Mouse (Mus musculus): ENCODE results near the gene 1110051M20Rik. TPM values are rescaled to one million over a fixed set of nuclear protein-coding genes. Genes with fewer than 3 reads are reported as not detected.

1110051M20Rik gene
- polyA plus RNA-seq, 1 experiment from 2014 or later, result 98.6 TPM

DNA sequence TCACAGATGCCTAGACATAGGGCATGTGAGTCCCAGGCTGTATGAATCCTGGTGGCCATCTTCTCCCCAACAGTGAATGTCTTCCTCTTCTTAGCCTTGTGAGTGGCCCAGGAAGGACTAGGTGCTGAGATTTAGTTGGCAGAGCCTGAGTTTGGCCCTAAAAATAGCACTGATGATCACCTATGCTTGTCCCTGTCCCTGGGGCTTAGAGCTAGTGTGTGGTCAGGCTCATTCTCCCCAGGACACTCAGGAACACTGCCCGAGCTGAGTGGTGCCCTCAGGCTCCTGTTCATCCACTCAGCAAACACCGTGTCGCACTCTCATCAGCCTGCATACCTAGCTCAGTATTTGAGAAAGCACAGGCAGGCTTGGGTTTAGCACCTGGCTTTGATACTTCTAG, 16.8 kb upstream of the 1110051M20Rik start:
- H3K27me3 ChIP-seq (ENCODE audit: control insufficient read depth, insufficient read depth, low read length), result no peaks in the 10 kb centered on the region
- H3K9me3 ChIP-seq (ENCODE audit: control insufficient read depth, low read length), result no peaks in the 10 kb centered on the region
- 0 out of 2 replicates have a peak overlapping the region, but pooled peaks have one; percentile 9 for H3K4me2 ChIP-seq (ENCODE audit: low read depth)
- 38% methylated on average over 3 of the region's 3 CpGs for WGBS
- no peak for ATAC-seq (ENCODE audit: insufficient read depth, low FRiP score, low TSS enrichment)
- H3K9ac ChIP-seq (ENCODE audit: low read length), result no peak overlapping the region
- DNase-seq (ENCODE audit: low spot score), result no peak
- H3K4me1 ChIP-seq (ENCODE audit: control insufficient read depth, insufficient read depth, low read length), result peaks cover 24% of the 10 kb centered on the region
- H3K36me3 ChIP-seq (ENCODE audit: control insufficient read depth, insufficient read depth, low read length), result no peaks in the 10 kb centered on the region
- no peak overlapping the region for H3K4me3 ChIP-seq (ENCODE audit: low read depth, low read length)
- no peak overlapping the region for H3K27ac ChIP-seq (ENCODE audit: low read depth, low read length)

DNA sequence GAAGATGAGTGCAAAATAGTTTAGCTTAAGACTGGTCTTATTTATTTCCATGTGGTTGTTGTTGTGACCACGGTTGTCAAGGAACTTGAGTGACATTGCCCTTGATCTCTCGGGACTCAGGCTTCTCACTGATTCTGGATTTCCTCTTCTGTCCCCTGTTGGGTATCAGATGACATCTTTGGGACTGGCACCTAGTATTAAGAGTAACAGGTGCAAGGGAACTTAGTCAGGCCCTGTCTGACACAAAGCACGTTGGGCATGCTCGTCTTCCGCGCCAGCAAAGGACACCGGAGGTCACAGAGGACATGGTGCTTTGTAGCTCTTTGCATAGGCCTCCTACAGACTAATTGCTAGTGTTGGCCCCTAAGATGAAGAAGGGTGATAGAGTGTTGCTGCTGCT, 16.3 kb upstream of the 1110051M20Rik start:
- Histone ChIP-seq H3K9ac (ENCODE audit: low read length) (no peak overlapping the region), H3K4me3 (ENCODE audit: low read depth, low read length) (no peak overlapping the region)

DNA sequence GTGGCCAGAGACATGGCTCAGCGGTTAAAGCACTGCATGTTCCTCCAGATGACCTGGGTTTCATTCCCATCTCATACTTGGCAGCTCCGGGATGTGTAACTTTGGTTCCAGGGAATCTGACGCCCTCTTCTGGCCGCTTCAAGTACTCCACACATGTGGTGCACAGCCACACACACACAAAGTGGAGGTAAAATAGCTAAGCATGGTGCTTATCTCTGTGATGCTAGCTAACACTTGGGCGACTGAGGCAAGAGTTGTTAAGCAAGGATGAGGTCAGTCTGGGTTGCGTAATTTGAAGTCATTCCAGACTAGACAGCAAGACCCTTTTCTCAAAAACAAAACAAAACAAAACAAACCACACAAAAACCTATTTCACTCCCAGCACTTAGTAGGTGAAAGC, 15.6 kb upstream of the 1110051M20Rik start:
- Histone ChIP-seq H3K4me2 (ENCODE audit: low read depth) (no peak overlapping the region; the same call in 1 of the 2 replicates), H3K27ac (ENCODE audit: low read depth, low read length) (no peak overlapping the region), H3K9ac (ENCODE audit: low read length) (no peak overlapping the region), H3K4me1 (ENCODE audit: control insufficient read depth, insufficient read depth, low read length) (peaks cover 26% of the 10 kb centered on the region), H3K36me3 (ENCODE audit: control insufficient read depth, insufficient read depth, low read length) (no peaks in the 10 kb centered on the region), H3K4me3 (ENCODE audit: low read depth, low read length) (no peak overlapping the region), H3K9me3 (ENCODE audit: control insufficient read depth, low read length) (no peaks in the 10 kb centered on the region), H3K27me3 (ENCODE audit: control insufficient read depth, insufficient read depth, low read length) (no peaks in the 10 kb centered on the region)
- DNase-seq (ENCODE audit: low spot score) (no peak), ATAC-seq (ENCODE audit: insufficient read depth, low FRiP score, low TSS enrichment) (no peak)
- WGBS, result 92% methylated on average over 6 of the region's 6 CpGs

More for the DNA sequence above, 16.3 kb upstream of the 1110051M20Rik start:
- H3K4me2 ChIP-seq (ENCODE audit: low read depth), result no peak overlapping the region
- H3K27ac ChIP-seq (ENCODE audit: low read depth, low read length), result no peak overlapping the region
- no peaks in the 10 kb centered on the region for H3K36me3 ChIP-seq (ENCODE audit: control insufficient read depth, insufficient read depth, low read length)
- peaks cover 24% of the 10 kb centered on the region for H3K4me1 ChIP-seq (ENCODE audit: control insufficient read depth, insufficient read depth, low read length)
- WGBS, result 57% methylated on average over 7 of the region's 7 CpGs
- no peak for ATAC-seq (ENCODE audit: insufficient read depth, low FRiP score, low TSS enrichment)
- DNase-seq (ENCODE audit: low spot score), result no peak
- H3K27me3 ChIP-seq (ENCODE audit: control insufficient read depth, insufficient read depth, low read length), result no peaks in the 10 kb centered on the region
- H3K9me3 ChIP-seq (ENCODE audit: control insufficient read depth, low read length), result no peaks in the 10 kb centered on the region

DNA sequence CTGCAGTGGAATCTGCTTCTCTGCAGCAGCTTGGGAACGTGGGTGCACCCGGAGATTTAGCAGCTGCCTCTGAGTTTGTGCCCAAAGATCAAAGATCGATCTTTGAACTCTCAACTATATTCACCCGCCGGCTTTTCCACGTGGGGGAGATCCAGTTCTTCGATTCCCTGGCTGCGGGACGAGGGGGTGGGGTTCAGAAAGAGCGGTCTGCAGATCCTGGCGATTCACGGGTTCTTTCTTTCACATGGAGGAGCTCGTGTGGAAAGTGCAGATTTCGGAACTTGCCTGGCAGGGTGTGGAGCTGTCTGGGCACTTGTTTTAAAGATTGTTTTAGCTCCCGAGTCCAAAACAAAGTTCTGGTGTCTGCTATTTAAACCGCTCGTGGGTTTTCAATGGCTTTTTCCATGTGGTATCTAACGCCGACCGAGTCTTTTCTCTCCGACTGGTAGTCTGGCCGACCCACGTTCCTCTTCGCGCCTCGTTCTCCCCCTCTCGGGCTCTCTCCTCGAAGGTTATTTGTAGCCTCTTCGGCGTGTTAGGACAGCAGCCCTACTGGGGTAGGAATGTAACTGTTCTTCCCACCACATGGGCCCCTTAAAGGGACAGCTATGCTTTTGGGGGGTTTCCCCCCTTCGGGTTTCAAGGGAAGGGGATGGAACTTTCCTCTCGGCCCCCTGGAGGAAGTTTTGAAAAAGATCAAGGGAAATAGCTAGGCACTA, 14.3 kb upstream of the 1110051M20Rik start:
- Histone ChIP-seq H3K27ac (ENCODE audit: low read depth, low read length) (peak overlapping the region; percentile 82), H3K4me2 (ENCODE audit: low read depth) (peak overlapping the region; percentile 89), H3K36me3 (ENCODE audit: control insufficient read depth, insufficient read depth, low read length) (no peaks in the 10 kb centered on the region), H3K9me3 (ENCODE audit: control insufficient read depth, low read length) (no peaks in the 10 kb centered on the region), H3K4me1 (ENCODE audit: control insufficient read depth, insufficient read depth, low read length) (peaks cover 26% of the 10 kb centered on the region), H3K4me3 (ENCODE audit: low read depth, low read length) (peak overlapping the region; percentile 82), H3K27me3 (ENCODE audit: control insufficient read depth, insufficient read depth, low read length) (no peaks in the 10 kb centered on the region), H3K9ac (ENCODE audit: low read length) (peak overlapping the region; percentile 87)
- ATAC-seq (ENCODE audit: insufficient read depth, low FRiP score, low TSS enrichment), result 0 out of 2 replicates have a peak, but pooled peaks have one; percentile 31
- peak; percentile 78 for DNase-seq (ENCODE audit: low spot score)
- WGBS, result under 1% methylated on average over 32 of the region's 32 CpGs

DNA sequence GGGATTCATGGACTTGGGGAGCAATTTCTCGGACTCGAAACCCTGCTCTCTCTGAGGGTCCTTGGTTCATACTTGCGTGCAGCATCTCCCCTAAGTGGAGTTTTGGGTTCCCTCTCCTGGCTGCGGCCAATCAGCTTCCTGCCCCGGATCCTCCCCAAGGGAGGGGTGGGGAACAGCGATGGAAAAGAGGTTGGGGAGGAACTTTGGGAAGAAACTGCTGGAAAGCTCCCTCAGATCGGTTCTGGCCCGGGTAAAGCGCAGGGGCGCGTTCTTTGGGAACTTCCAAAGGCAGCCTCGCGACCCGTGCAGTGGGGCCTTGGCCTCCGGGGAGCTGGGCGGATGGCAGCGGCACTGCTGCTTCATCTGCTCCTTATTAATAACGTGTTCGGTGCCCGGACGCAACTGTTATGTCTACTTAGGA, 13.8 kb upstream of the 1110051M20Rik start:
- peak; percentile 70 for DNase-seq (ENCODE audit: low spot score)
- Histone ChIP-seq H3K4me2 (ENCODE audit: low read depth) (peak overlapping the region; percentile 89), H3K27ac (ENCODE audit: low read depth, low read length) (peak overlapping the region; percentile 82), H3K4me3 (ENCODE audit: low read depth, low read length) (peak overlapping the region; percentile 82), H3K4me1 (ENCODE audit: control insufficient read depth, insufficient read depth, low read length) (peaks cover 26% of the 10 kb centered on the region), H3K9ac (ENCODE audit: low read length) (peak overlapping the region; percentile 87), H3K36me3 (ENCODE audit: control insufficient read depth, insufficient read depth, low read length) (no peaks in the 10 kb centered on the region), H3K27me3 (ENCODE audit: control insufficient read depth, insufficient read depth, low read length) (no peaks in the 10 kb centered on the region), H3K9me3 (ENCODE audit: control insufficient read depth, low read length) (no peaks in the 10 kb centered on the region)
- peak; percentile 6 for ATAC-seq (ENCODE audit: insufficient read depth, low FRiP score, low TSS enrichment)
- 0% methylated on average over 21 of the region's 21 CpGs for WGBS

DNA sequence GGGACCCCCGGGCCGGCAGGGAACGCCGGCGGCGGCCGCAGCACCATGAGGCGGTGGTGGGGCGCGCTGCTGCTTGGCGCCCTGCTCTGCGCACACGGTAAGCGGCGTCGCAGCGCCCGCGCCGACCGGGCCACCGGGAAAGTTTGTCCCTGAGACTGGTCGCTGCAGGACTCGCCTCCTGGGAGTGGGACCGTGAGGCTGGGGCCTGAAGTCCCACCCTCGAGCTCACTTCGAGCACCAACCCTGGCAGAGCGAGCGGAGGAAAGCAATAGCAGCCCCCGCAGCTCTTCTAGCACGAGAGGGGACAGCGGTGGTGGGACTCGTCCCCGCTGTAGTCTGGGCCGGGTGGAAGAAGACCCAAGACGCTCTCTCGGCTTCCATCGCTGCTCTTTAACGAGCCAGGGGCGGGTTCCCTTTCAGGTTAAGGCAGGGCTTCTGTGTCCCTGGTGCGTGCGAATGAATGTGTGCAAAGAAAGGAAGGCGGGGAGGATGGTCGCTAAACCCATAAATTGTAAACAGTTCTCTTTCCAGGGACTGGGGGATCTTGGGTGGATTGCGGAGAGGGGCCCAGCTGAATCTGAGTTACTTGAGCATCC, 13.2 kb upstream of the 1110051M20Rik start:
- Histone ChIP-seq H3K4me1 (ENCODE audit: control insufficient read depth, insufficient read depth, low read length) (peaks cover 22% of the 10 kb centered on the region), H3K27ac (ENCODE audit: low read depth, low read length) (peak overlapping the region; percentile 82), H3K4me2 (ENCODE audit: low read depth) (peak overlapping the region; percentile 89), H3K4me3 (ENCODE audit: low read depth, low read length) (peak overlapping the region; percentile 82), H3K36me3 (ENCODE audit: control insufficient read depth, insufficient read depth, low read length) (no peaks in the 10 kb centered on the region), H3K9ac (ENCODE audit: low read length) (peak overlapping the region; percentile 87), H3K9me3 (ENCODE audit: control insufficient read depth, low read length) (no peaks in the 10 kb centered on the region), H3K27me3 (ENCODE audit: control insufficient read depth, insufficient read depth, low read length) (no peaks in the 10 kb centered on the region)
- DNase-seq (ENCODE audit: low spot score) (peak; percentile 71), ATAC-seq (ENCODE audit: insufficient read depth, low FRiP score, low TSS enrichment) (peak; percentile 49)
- WGBS, result under 1% methylated on average over 45 of the region's 45 CpGs

DNA sequence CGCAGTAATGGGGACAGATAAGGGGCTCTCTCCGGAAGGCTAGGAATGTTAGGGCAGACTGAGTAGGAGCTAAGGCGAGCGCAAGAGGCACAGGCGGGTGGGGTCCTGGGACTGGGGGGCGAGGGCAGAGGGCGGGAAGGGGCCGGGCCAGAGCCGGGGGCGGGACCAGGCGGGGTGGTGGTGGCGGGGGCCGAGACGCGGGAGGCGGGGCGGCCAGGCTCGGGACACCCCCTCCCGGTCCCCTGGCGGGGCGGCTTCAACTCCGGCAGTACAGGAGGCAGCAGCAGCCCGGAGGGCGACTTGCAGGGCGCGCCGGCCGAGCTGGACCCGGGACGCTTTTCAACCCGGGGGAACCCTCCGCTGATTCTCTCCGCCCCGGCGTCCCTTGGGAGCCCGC, 12.8 kb upstream of the 1110051M20Rik start, which contains the start of gene Lrp4:
TSS of gene Lrp4 (plus strand) at position 253 of the 397 bp plus-strand sequence.
- Histone ChIP-seq H3K4me3 (ENCODE audit: low read depth, low read length) (peak within 1 kb of the TSS; percentile 82), H3K27me3 (ENCODE audit: control insufficient read depth, insufficient read depth, low read length) (no peaks in the 10 kb centered on the region), H3K4me2 (ENCODE audit: low read depth) (peak within 1 kb of the TSS; percentile 89), H3K27ac (ENCODE audit: low read depth, low read length) (peak within 1 kb of the TSS; percentile 82), H3K9me3 (ENCODE audit: control insufficient read depth, low read length) (no peaks in the 10 kb centered on the region), H3K36me3 (ENCODE audit: control insufficient read depth, insufficient read depth, low read length) (no peaks in the 10 kb centered on the region), H3K9ac (ENCODE audit: low read length) (peak within 1 kb of the TSS; percentile 87), H3K4me1 (ENCODE audit: control insufficient read depth, insufficient read depth, low read length) (peaks cover 17% of the 10 kb centered on the region)
- ATAC-seq (ENCODE audit: insufficient read depth, low FRiP score, low TSS enrichment) (peak; percentile 56), DNase-seq (ENCODE audit: low spot score) (no peak)
- WGBS, result 0% methylated on average over 10 of the region's 36 CpGs

DNA sequence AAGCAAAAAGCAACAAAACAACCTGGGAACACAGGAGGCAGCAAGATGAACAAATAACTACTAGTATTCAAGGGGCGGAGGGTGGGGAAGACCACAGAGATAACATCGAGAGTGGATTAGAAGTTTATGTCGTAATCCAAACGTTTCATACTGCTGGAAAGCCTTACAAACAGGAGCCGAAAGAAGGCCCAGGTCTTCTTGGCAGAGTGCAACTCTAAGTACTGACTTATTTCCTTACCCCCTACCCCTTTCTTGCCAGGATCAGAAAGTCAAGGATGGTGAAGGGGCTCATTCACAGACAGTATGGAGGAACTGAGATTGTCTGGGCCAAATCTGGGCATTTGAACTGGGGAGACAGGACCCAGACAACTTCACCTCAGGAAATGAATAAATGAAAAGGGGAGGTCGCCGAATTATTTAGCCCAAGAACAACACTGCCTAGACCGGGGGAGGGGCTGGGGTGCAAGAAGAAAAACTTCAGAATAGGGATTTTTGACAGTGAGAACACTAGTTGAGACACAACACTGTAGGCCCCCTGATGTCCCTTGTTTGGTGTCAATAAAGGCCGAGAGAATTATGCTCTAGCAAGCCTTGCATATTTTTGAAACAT, 12.1 kb upstream of the 1110051M20Rik start:
- Histone ChIP-seq H3K27me3 (ENCODE audit: control insufficient read depth, insufficient read depth, low read length) (no peaks in the 10 kb centered on the region), H3K4me1 (ENCODE audit: control insufficient read depth, insufficient read depth, low read length) (peaks cover 10% of the 10 kb centered on the region), H3K4me3 (ENCODE audit: low read depth, low read length) (peak overlapping the region; percentile 82), H3K9ac (ENCODE audit: low read length) (peak overlapping the region; percentile 87), H3K36me3 (ENCODE audit: control insufficient read depth, insufficient read depth, low read length) (no peaks in the 10 kb centered on the region), H3K9me3 (ENCODE audit: control insufficient read depth, low read length) (no peaks in the 10 kb centered on the region), H3K27ac (ENCODE audit: low read depth, low read length) (peak overlapping the region; percentile 53; the same call in 1 of the 2 replicates), H3K4me2 (ENCODE audit: low read depth) (peak overlapping the region; percentile 89)
- DNase-seq (ENCODE audit: low spot score) (no peak), ATAC-seq (ENCODE audit: insufficient read depth, low FRiP score, low TSS enrichment) (peak; percentile 1; the same call in 1 of the 2 replicates)
- 49% methylated on average over 9 of the region's 9 CpGs for WGBS

All from neural tube, embryonic 11.5 days (tissue).